Mouse (Mus musculus) lung, postnatal 0 days (tissue): ENCODE data around the gene Phtf1. TPM values are rescaled to one million over a fixed set of nuclear protein-coding genes. Genes with fewer than 3 reads are reported as not detected.

ENCODE experiments used
- ATAC-seq: fragments of 200-750 bp; cut with Nextera tagmentation; 2 replicates; pipeline ENCODE4 v1.8.0; 2017; ENCODE audit warnings: moderate library complexity
- DNase-seq: peaks from one replicate; pipeline ENCODE4 v3.0.0-alpha.2; 2016; ENCODE audit warnings: low spot score
- H3K27ac ChIP-seq: fragments of 300-500 bp; sonication (generic); 2 replicates; pipeline ENCODE4 v1.5.1; 2014; ENCODE audit warnings: antibody characterized with exemption, mild to moderate bottlenecking, low read length, mixed read lengths
- H3K27me3 ChIP-seq: fragments of 300-500 bp; sonication (generic); replicated peaks from 2 replicates; pipeline ENCODE4 v1.6.1; 2014; ENCODE audit warnings: low read length, mixed read lengths; ENCODE audit not compliant: insufficient read depth
- H3K36me3 ChIP-seq: fragments of 300-500 bp; sonication (generic); 2 replicates; pipeline ENCODE4 v1.6.1; 2014; ENCODE audit warnings: low read length, mixed read lengths; ENCODE audit not compliant: insufficient read depth
- H3K4me1 ChIP-seq: fragments of 300-500 bp; sonication (generic); 2 replicates; pipeline ENCODE4 v1.6.1; 2014; ENCODE audit warnings: antibody characterized with exemption, low read depth, low read length, mixed read lengths; ENCODE audit not compliant: insufficient read depth
- H3K4me2 ChIP-seq: fragments of 300-500 bp; sonication (generic); replicated peaks from 2 replicates; pipeline ENCODE4 v1.6.1; 2014; ENCODE audit warnings: low read depth, mild to moderate bottlenecking, low read length, moderate library complexity, mixed read lengths
- H3K4me3 ChIP-seq: fragments of 300-500 bp; sonication (generic); 2 replicates; pipeline ENCODE4 v1.5.1; 2014; ENCODE audit warnings: low read depth, low read length
- H3K9ac ChIP-seq: fragments of 300-500 bp; sonication (generic); replicated peaks from 2 replicates; pipeline ENCODE4 v1.6.1; 2014; ENCODE audit warnings: low read depth, mild to moderate bottlenecking
- H3K9me3 ChIP-seq: fragments of 300-500 bp; sonication (generic); 2 replicates; pipeline ENCODE4 v1.6.1; 2016; ENCODE audit warnings: low read length, mixed read lengths
- CTCF ChIP-seq: IDR thresholded peaks from 2 replicates; pipeline ENCODE4 v1.5.1; 2016; ENCODE audit warnings: antibody characterized with exemption, mild to moderate bottlenecking
- EP300 ChIP-seq: IDR thresholded peaks from 2 replicates; pipeline ENCODE4 v1.6.1; 2016; ENCODE audit warnings: antibody characterized with exemption, mild to moderate bottlenecking, control low read depth
- WGBS: fragments of 180-500 bp; shearing (Covaris S2); extraction: QIAGEN DNeasy Blood & Tissue Kit; methylation state at CpG from one replicate; pipeline ENCODE4 v1.1.7; 2014; 5-methylcytosine and 5-hydroxymethylcytosine counted together
- polyA plus RNA-seq: library from polyadenylated mRNA; unstranded; fragments of >200 nt; fragmentation: Nextera tagmentation; extraction: Ambion mirVana; gene quantifications from 2 replicates; pipeline ENCODE4 v1.2.1, GENCODE M21; 2015

Gene Phtf1
- polyA plus RNA-seq, 1 experiment from 2014 or later: 14.5 TPM

GRCm38 (mm10) chr3:104009924-104010662, 42.2 kb downstream of the Phtf1 start:
- Histone ChIP-seq H3K36me3 (peaks cover 7% of the 10 kb centered on the region; the same call in 1 of the 2 replicates), H3K9ac (no peak overlapping the region), H3K4me1 (no peaks in the 10 kb centered on the region), H3K27me3 (no peaks in the 10 kb centered on the region), H3K4me2 (no peak overlapping the region), H3K4me3 (no peak overlapping the region), H3K9me3 (no peaks in the 10 kb centered on the region), H3K27ac (no peak overlapping the region)
- no peak for TF ChIP-seq EP300
- TF ChIP-seq CTCF: peak; percentile 43
- no peak for ATAC-seq
- no peak for DNase-seq
- WGBS: 86% methylated on average over 5 of the region's 5 CpGs

- no peak overlapping the region for H3K4me3 ChIP-seq
- no peak for DNase-seq
- peaks cover 12% of the 10 kb centered on the region; the same call in 1 of the 2 replicates for H3K36me3 ChIP-seq
These were observed 44.1 kb downstream of the Phtf1 start for GRCm38 (mm10) chr3:104011972-104012371.

GRCm38 (mm10) chr3:104017931-104018330, 50.0 kb downstream of the Phtf1 start:
- WGBS: 95% methylated on average over 3 of the region's 3 CpGs
- no peak for ATAC-seq
- H3K4me2 ChIP-seq: no peak overlapping the region
- no peaks in the 10 kb centered on the region for H3K4me1 ChIP-seq
- H3K9ac ChIP-seq: no peak overlapping the region
- H3K27me3 ChIP-seq: no peaks in the 10 kb centered on the region
- H3K4me3 ChIP-seq: no peak overlapping the region
- peaks cover 33% of the 10 kb centered on the region; the same call in 1 of the 2 replicates for H3K36me3 ChIP-seq
- TF ChIP-seq CTCF: no peak
- no peak for TF ChIP-seq EP300
- DNase-seq: no peak
- no peaks in the 10 kb centered on the region for H3K9me3 ChIP-seq
- H3K27ac ChIP-seq: no peak overlapping the region

More at GRCm38 (mm10) chr3:104011972-104012371, 44.1 kb downstream of the Phtf1 start:
- Histone ChIP-seq H3K4me2 (no peak overlapping the region), H3K9ac (no peak overlapping the region), H3K27me3 (no peaks in the 10 kb centered on the region), H3K9me3 (no peaks in the 10 kb centered on the region), H3K27ac (no peak overlapping the region), H3K4me1 (no peaks in the 10 kb centered on the region)
- ATAC-seq: no peak
- no peak for TF ChIP-seq EP300
- no peak for TF ChIP-seq CTCF
- 80% methylated on average over 2 of the region's 2 CpGs for WGBS

- 51% methylated on average over 4 of the region's 4 CpGs for WGBS
- Histone ChIP-seq H3K9ac (no peak overlapping the region), H3K27me3 (no peaks in the 10 kb centered on the region), H3K9me3 (no peaks in the 10 kb centered on the region), H3K27ac (no peak overlapping the region), H3K36me3 (peaks cover 32% of the 10 kb centered on the region; the same call in 1 of the 2 replicates), H3K4me3 (no peak overlapping the region), H3K4me1 (no peaks in the 10 kb centered on the region), H3K4me2 (no peak overlapping the region)
- no peak for ATAC-seq
- peak; percentile 64 for DNase-seq
- no peak for TF ChIP-seq EP300
- no peak; the same call in 1 of the 2 replicates for TF ChIP-seq CTCF
These were observed 51.5 kb downstream of the Phtf1 start for GRCm38 (mm10) chr3:104019453-104019852.

- H3K27ac ChIP-seq: no peak overlapping the region
- no peak overlapping the region for H3K4me3 ChIP-seq
- TF ChIP-seq CTCF (no peak), EP300 (no peak)
- no peak overlapping the region for H3K4me2 ChIP-seq
- H3K9me3 ChIP-seq: no peaks in the 10 kb centered on the region
- peaks cover 26% of the 10 kb centered on the region; the same call in 1 of the 2 replicates for H3K36me3 ChIP-seq
- DNase-seq: no peak
- no peak for ATAC-seq
- H3K27me3 ChIP-seq: no peaks in the 10 kb centered on the region
- no peaks in the 10 kb centered on the region for H3K4me1 ChIP-seq
- WGBS: 90% methylated on average over 12 of the region's 12 CpGs
- no peak overlapping the region for H3K9ac ChIP-seq
These were observed 52.2 kb downstream of the Phtf1 start for GRCm38 (mm10) chr3:104020101-104020500.

GRCm38 (mm10) chr3:104026938-104027337, 59.0 kb downstream of the Phtf1 start:
- Histone ChIP-seq H3K4me3 (no peak overlapping the region), H3K36me3 (peaks cover 6% of the 10 kb centered on the region; the same call in 1 of the 2 replicates)
- no peak for ATAC-seq

More at GRCm38 (mm10) chr3:104026938-104027337, 59.0 kb downstream of the Phtf1 start:
- TF ChIP-seq EP300 (no peak), CTCF (no peak)
- no peaks in the 10 kb centered on the region for H3K27me3 ChIP-seq
- no peaks in the 10 kb centered on the region for H3K9me3 ChIP-seq
- no peak overlapping the region for H3K4me2 ChIP-seq
- WGBS: 47% methylated on average over 3 of the region's 3 CpGs
- H3K27ac ChIP-seq: no peak overlapping the region
- H3K9ac ChIP-seq: no peak overlapping the region
- no peak for DNase-seq
- H3K4me1 ChIP-seq: no peaks in the 10 kb centered on the region
